Mouse (Mus musculus) B cell, adult 62 days (primary cell): Measurements from ENCODE around the gene Osbpl5. TPM values are rescaled to one million over a fixed set of nuclear protein-coding genes. Genes with fewer than 3 reads are reported as not detected.

Source experiments
- total RNA-seq: library from RNA; stranded (reverse); gene quantifications from 4 replicates; pipeline ENCODE4 v1.2.4, GENCODE M21; 2023

Gene Osbpl5
- 35.8 to 43.2 TPM (median 39.0 TPM) in 4 replicates for total RNA-seq

GRCm38 (mm10) chr7:143756125-143757026 is at the start of gene Osbpl5:
Osbpl5 (minus strand) TSS chr7:143756985.

GRCm38 (mm10) chr7:143783996-143784829 is 27.4 kb upstream of the Osbpl5 start, which contains the start of gene Mrgpre:
Mrgpre (minus strand) TSS chr7:143784500.

GRCm38 (mm10) chr7:143766893-143767292 is 10.1 kb upstream of the Osbpl5 start, which contains the start of gene Mrgprg:
Mrgprg (minus strand) TSS chr7:143766993.

GRCm38 (mm10) chr7:143685359-143686067 is 71.3 kb downstream of the Osbpl5 start, which contains the start of gene Tnfrsf23:
Tnfrsf23 (minus strand) TSS chr7:143685872.

GRCm38 (mm10) chr7:143649034-143649768 is 107.6 kb downstream of the Osbpl5 start, which contains the start of gene Tnfrsf22:
Tnfrsf22 (minus strand) TSS chr7:143649661.

Other genes starting within 250 kb of the Osbpl5 start
- 142 to 164 TPM (median 150 TPM) in 4 replicates for gene Nap1l4, start 207.9 kb downstream of the Osbpl5 start, total RNA-seq
- gene Cars, start 156.9 kb downstream of the Osbpl5 start, total RNA-seq = 56.7 to 59.4 TPM (median 57.8 TPM) in 4 replicates
- gene Tnfrsf26, start 128.3 kb downstream of the Osbpl5 start, total RNA-seq = 6.8 to 8.3 TPM (median 7.0 TPM) in 4 replicates
- gene Tnfrsf22, start 107.3 kb downstream of the Osbpl5 start, total RNA-seq = 4.8 to 5.8 TPM (median 5.1 TPM) in 4 replicates
- gene Tnfrsf23, start 71.1 kb downstream of the Osbpl5 start, total RNA-seq = 0.82 to 1.6 TPM (median 1.1 TPM) in 4 replicates
- not detected in 4 replicates for gene Mrgprg, start 10.0 kb upstream of the Osbpl5 start, total RNA-seq
- 10.7 to 13.3 TPM (median 11.6 TPM) in 4 replicates for gene Mrgpre, start 27.5 kb upstream of the Osbpl5 start, total RNA-seq
- 17.8 to 21.0 TPM (median 19.2 TPM) in 4 replicates for gene Nadsyn1, start 65.9 kb upstream of the Osbpl5 start, total RNA-seq
- gene Dhcr7, start 66.2 kb upstream of the Osbpl5 start, total RNA-seq = 14.4 to 19.9 TPM (median 16.5 TPM) in 4 replicates
- gene Gm498, start 109.9 kb upstream of the Osbpl5 start, total RNA-seq = not detected in 4 replicates
- gene Shank2, start 244.9 kb upstream of the Osbpl5 start, total RNA-seq = 0.75 to 1.6 TPM (median 0.90 TPM) in 4 replicates